25 mouse cellular contexts compared by ENCODE assay signal in genomic region chr11:3205207-3205606, GRCm38 (mm10). TPM values are rescaled to one million over a fixed set of nuclear protein-coding genes. Genes with fewer than 3 reads are reported as not detected.
DNase-seq lines count a peak whose midpoint lies in the region; ATAC-seq and TF ChIP-seq lines count a peak whose summit lies in the region.
"Had no signal": no experiment of that assay in that cellular context is flagged by ENCODE, and none has a peak within 500 bp of the region (broad histone marks: within the 10 kb centered on the region; RNA-seq: fewer than 3 reads in every experiment).

No protein-coding gene starts in this region.

- H3K27me3 ChIP-seq in midbrain, embryonic 11.5 days (ENCODE audit: control insufficient read depth, insufficient read depth, low read length) = no peaks in the 10 kb centered on the region
- H3K27me3 ChIP-seq in midbrain, postnatal 0 days (ENCODE audit: insufficient read depth, low read length) = no peaks in the 10 kb centered on the region
- H3K27me3 ChIP-seq in liver, embryonic 13.5 days = no peaks in the 10 kb centered on the region
- no peaks in the 10 kb centered on the region for H3K27me3 ChIP-seq in liver, postnatal 0 days (ENCODE audit: insufficient read depth, low read length)
- no peaks in the 10 kb centered on the region for H3K27me3 ChIP-seq in midbrain, embryonic 13.5 days
- H3K27me3 ChIP-seq: embryonic facial prominence, embryonic 12.5 days; embryonic facial prominence, embryonic 15.5 days; forebrain, embryonic 13.5 days; hindbrain, embryonic 12.5 days; hindbrain, embryonic 15.5 days; Patski had no signal

- H3K27ac ChIP-seq in midbrain, embryonic 11.5 days (ENCODE audit: low read depth, low read length) = no peak overlapping the region
- H3K27ac ChIP-seq in midbrain, postnatal 0 days (ENCODE audit: low read depth, low read length) = no peak overlapping the region
- no peak overlapping the region for H3K27ac ChIP-seq in liver, embryonic 13.5 days
- H3K27ac ChIP-seq in liver, postnatal 0 days (ENCODE audit: low read depth) = no peak overlapping the region
- H3K27ac ChIP-seq in midbrain, embryonic 13.5 days = no peak overlapping the region
- H3K27ac ChIP-seq: embryonic facial prominence, embryonic 12.5 days; embryonic facial prominence, embryonic 15.5 days; forebrain, embryonic 10.5 days; forebrain, embryonic 13.5 days; hindbrain, embryonic 12.5 days; hindbrain, embryonic 15.5 days had no signal

- WGBS in midbrain, embryonic 11.5 days = 92% methylated on average over 3 of the region's 3 CpGs
- whole genome bisulfite sequencing in midbrain, postnatal 0 days = 98% methylated on average over 3 of the region's 3 CpGs
- 81% methylated on average over 3 of the region's 3 CpGs for WGBS in liver, embryonic 13.5 days (ENCODE audit: insufficient replicate concordance)
- 80% methylated on average over 3 of the region's 3 CpGs for WGBS in liver, postnatal 0 days (ENCODE audit: insufficient replicate concordance)
- 95% methylated on average over 3 of the region's 3 CpGs for WGBS in midbrain, embryonic 13.5 days

- H3K4me1 ChIP-seq in midbrain, embryonic 11.5 days (ENCODE audit: control insufficient read depth, insufficient read depth, low read length) = no peaks in the 10 kb centered on the region; the same call in 1 of the 2 replicates
- H3K4me1 ChIP-seq in midbrain, postnatal 0 days (ENCODE audit: insufficient read depth, low read length) = no peaks in the 10 kb centered on the region
- peaks cover 18% of the 10 kb centered on the region for H3K4me1 ChIP-seq in liver, embryonic 13.5 days (replicated peaks)
- peaks cover 8% of the 10 kb centered on the region; the same call in 1 of the 2 replicates for H3K4me1 ChIP-seq in liver, postnatal 0 days (ENCODE audit: insufficient read depth)
- peaks cover 17% of the 10 kb centered on the region for H3K4me1 ChIP-seq in midbrain, embryonic 13.5 days (replicated peaks)
- H3K4me1 ChIP-seq: embryonic facial prominence, embryonic 12.5 days; embryonic facial prominence, embryonic 15.5 days had no signal

- H3K9ac ChIP-seq in midbrain, embryonic 11.5 days (ENCODE audit: low read length) = no peak overlapping the region
- no peak overlapping the region for H3K9ac ChIP-seq in midbrain, postnatal 0 days (replicated peaks; ENCODE audit: low read length, poor library complexity, severe bottlenecking)
- H3K9ac ChIP-seq in liver, embryonic 13.5 days = peak overlapping the region; percentile 72
- 0 out of 2 replicates have a peak overlapping the region, but pooled peaks have one; percentile 0 for H3K9ac ChIP-seq in liver, postnatal 0 days (replicated peaks)
- no peak overlapping the region for H3K9ac ChIP-seq in midbrain, embryonic 13.5 days (replicated peaks)
- H3K9ac ChIP-seq: embryonic facial prominence, embryonic 12.5 days; embryonic facial prominence, embryonic 15.5 days; forebrain, embryonic 13.5 days; hindbrain, embryonic 12.5 days; hindbrain, embryonic 15.5 days had no signal

- peak; percentile 63 for DNase-seq in heart, adult 11 months
- no peak for DNase-seq in heart, adult 9 months (ENCODE audit: low spot score in 2 of 2)
- DNase-seq in midbrain, embryonic 11.5 days (ENCODE audit: low spot score, missing footprints) = peak; percentile 73
- DNase-seq in midbrain, postnatal 0 days (ENCODE audit: low spot score) = no peak
- no peak for DNase-seq in liver, embryonic 13.5 days
- no peak for DNase-seq in liver, postnatal 0 days
- DNase-seq: adrenal gland, adult 2 months; adrenal gland, postnatal 14 days; cerebellum, adult 18-20 months; cerebellum, adult 9-11 months; cerebellum, postnatal 25 days; gastrocnemius, postnatal 10 days; gastrocnemius, postnatal 36 days had no signal

- TF ChIP-seq CTCF in midbrain, postnatal 0 days (IDR thresholded peaks at IDR 0.05) = no peak
- TF ChIP-seq CTCF in liver, postnatal 0 days (IDR thresholded peaks at IDR 0.05; ENCODE audit: low read depth) = no peak

- ATAC-seq in midbrain, embryonic 11.5 days (ENCODE audit: low FRiP score) = no peak
- no peak for ATAC-seq in midbrain, postnatal 0 days (ENCODE audit: low FRiP score)
- ATAC-seq in liver, embryonic 13.5 days (ENCODE audit: low read depth) = no peak
- ATAC-seq in liver, postnatal 0 days = no peak
- no peak for ATAC-seq in CD4-positive, CD25-positive, alpha-beta regulatory T cell, adult 4 months
- no peak for ATAC-seq in midbrain, embryonic 13.5 days
- ATAC-seq: forebrain, embryonic 13.5 days; forebrain, embryonic 16.5 days; intestine, postnatal 0 days; Patski had no signal

- no peak overlapping the region for H3K4me3 ChIP-seq in midbrain, embryonic 11.5 days (ENCODE audit: low read depth, low read length)
- no peak overlapping the region for H3K4me3 ChIP-seq in midbrain, postnatal 0 days (ENCODE audit: low read depth, low read length)
- H3K4me3 ChIP-seq in liver, embryonic 13.5 days (replicated peaks) = peak overlapping the region; percentile 60
- H3K4me3 ChIP-seq in liver, postnatal 0 days (ENCODE audit: low read depth, low read length) = no peak overlapping the region
- H3K4me3 ChIP-seq in midbrain, embryonic 13.5 days (replicated peaks) = no peak overlapping the region
- H3K4me3 ChIP-seq: embryonic facial prominence, embryonic 12.5 days; embryonic facial prominence, embryonic 15.5 days; forebrain, embryonic 10.5 days; forebrain, embryonic 13.5 days; hindbrain, embryonic 12.5 days; hindbrain, embryonic 15.5 days had no signal

- no peak overlapping the region for H3K4me2 ChIP-seq in midbrain, embryonic 11.5 days
- H3K4me2 ChIP-seq in midbrain, postnatal 0 days (ENCODE audit: low read depth, low read length, poor library complexity, severe bottlenecking) = no peak overlapping the region
- peak overlapping the region; percentile 56 for H3K4me2 ChIP-seq in liver, embryonic 13.5 days
- H3K4me2 ChIP-seq in liver, postnatal 0 days (ENCODE audit: low read depth, low read length) = no peak overlapping the region
- H3K4me2 ChIP-seq in midbrain, embryonic 13.5 days (replicated peaks) = no peak overlapping the region
- H3K4me2 ChIP-seq: embryonic facial prominence, embryonic 12.5 days; embryonic facial prominence, embryonic 15.5 days; forebrain, embryonic 13.5 days; hindbrain, embryonic 12.5 days; hindbrain, embryonic 15.5 days had no signal

- H3K9me3 ChIP-seq in midbrain, embryonic 11.5 days (ENCODE audit: control insufficient read depth, low read length) = no peaks in the 10 kb centered on the region
- H3K9me3 ChIP-seq in midbrain, postnatal 0 days (ENCODE audit: low read length) = no peaks in the 10 kb centered on the region
- no peaks in the 10 kb centered on the region for H3K9me3 ChIP-seq in liver, embryonic 13.5 days (replicated peaks)
- no peaks in the 10 kb centered on the region for H3K9me3 ChIP-seq in liver, postnatal 0 days (ENCODE audit: low read length)
- H3K9me3 ChIP-seq in midbrain, embryonic 13.5 days = no peaks in the 10 kb centered on the region
- H3K9me3 ChIP-seq: embryonic facial prominence, embryonic 12.5 days; embryonic facial prominence, embryonic 15.5 days; forebrain, embryonic 10.5 days; forebrain, embryonic 13.5 days; G1E; hindbrain, embryonic 12.5 days; hindbrain, embryonic 15.5 days had no signal

- H3K36me3 ChIP-seq in midbrain, embryonic 11.5 days (ENCODE audit: control insufficient read depth, insufficient read depth, low read length) = peaks cover 6% of the 10 kb centered on the region
- peaks cover 9% of the 10 kb centered on the region; the same call in 1 of the 2 replicates for H3K36me3 ChIP-seq in midbrain, postnatal 0 days (ENCODE audit: insufficient read depth, low read length)
- peaks cover 55% of the 10 kb centered on the region for H3K36me3 ChIP-seq in liver, embryonic 13.5 days
- H3K36me3 ChIP-seq in liver, postnatal 0 days (replicated peaks; ENCODE audit: insufficient read depth, low read length) = peaks cover 31% of the 10 kb centered on the region
- peaks cover 42% of the 10 kb centered on the region for H3K36me3 ChIP-seq in midbrain, embryonic 13.5 days

- TF ChIP-seq EP300 in liver, postnatal 0 days (IDR thresholded peaks at IDR 0.05; ENCODE audit: low read depth) = no peak

RNA-seq across cellular contexts. Expression of gene Eif4enif1, which starts 3.0 kb away (rescaled TPM):
- 54.5 and 54.7 TPM in 2 replicates for polyA plus RNA-seq in midbrain, embryonic 11.5 days (2014; fragmentation: Nextera tagmentation; extraction: Ambion mirVana)
- 56.9 and 59.6 TPM in 2 replicates for total RNA-seq in midbrain, postnatal 0 days (2014; rRNA removed)
- 35.9 and 43.3 TPM in 2 replicates for polyA plus RNA-seq in midbrain, postnatal 0 days (2015; fragmentation: Nextera tagmentation; extraction: Ambion mirVana)
- 22.0 and 22.3 TPM in 2 replicates for polyA plus RNA-seq in liver, embryonic 13.5 days (2015; fragmentation: Nextera tagmentation; extraction: Ambion mirVana)
- 12.6 and 14.9 TPM in 2 replicates for polyA plus RNA-seq in liver, postnatal 0 days (2015; fragmentation: Nextera tagmentation; extraction: Ambion mirVana)
- 10 to 100 TPM; 54.0 to 72.4 TPM for polyA plus RNA-seq in CD4-positive, CD25-positive, alpha-beta regulatory T cell, adult 4 months (2017; shearing (Covaris generic))
- 54.4 and 55.6 TPM in 2 replicates for polyA plus RNA-seq in midbrain, embryonic 13.5 days (2015; fragmentation: Nextera tagmentation; extraction: Ambion mirVana)

RNA-seq across cellular contexts. Expression of gene Sfi1, which starts 11.9 kb away (rescaled TPM):
- 8.0 and 8.8 TPM in 2 replicates for polyA plus RNA-seq in midbrain, embryonic 11.5 days (2014; fragmentation: Nextera tagmentation; extraction: Ambion mirVana)
- 16.3 and 17.6 TPM in 2 replicates for total RNA-seq in midbrain, postnatal 0 days (2014; rRNA removed)
- polyA plus RNA-seq in midbrain, postnatal 0 days (2015; fragmentation: Nextera tagmentation; extraction: Ambion mirVana) = 10.8 and 11.3 TPM in 2 replicates
- 3.4 and 4.3 TPM in 2 replicates for polyA plus RNA-seq in liver, embryonic 13.5 days (2015; fragmentation: Nextera tagmentation; extraction: Ambion mirVana)
- polyA plus RNA-seq in liver, postnatal 0 days (2015; fragmentation: Nextera tagmentation; extraction: Ambion mirVana) = 2.3 and 3.1 TPM in 2 replicates
- 10 to 100 TPM; 31.5 to 46.1 TPM for polyA plus RNA-seq in CD4-positive, CD25-positive, alpha-beta regulatory T cell, adult 4 months (2017; shearing (Covaris generic))
- polyA plus RNA-seq in midbrain, embryonic 13.5 days (2015; fragmentation: Nextera tagmentation; extraction: Ambion mirVana) = 17.9 and 18.6 TPM in 2 replicates

Comparison
In these comparisons a context has a peak if more than half of its experiments do, and no peak if none do; other contexts are left out.
1. DNase-seq: peak in heart, adult 11 months (single experiment) and midbrain, embryonic 11.5 days (single experiment); none in heart, adult 9 months (0 of 2), midbrain, postnatal 0 days (single experiment), liver, embryonic 13.5 days (single experiment) and liver, postnatal 0 days (single experiment).
2. H3K9ac ChIP-seq: peak in liver, embryonic 13.5 days (single experiment) and liver, postnatal 0 days (single experiment); none in midbrain, embryonic 11.5 days (single experiment), midbrain, postnatal 0 days (single experiment) and midbrain, embryonic 13.5 days (single experiment).